Mouse (Mus musculus): ENCODE measurements around the gene Gm21294.
"Not testable (repeated sequence)": the region's sequence is repeated elsewhere in the genome, so short reads cannot be mapped to it uniquely, and the experiment has no call there.

The Gm21294 gene

GRCm38 (mm10) chrY:89052506-89052905 is at the start of gene Gm21294:
TSS of gene Gm21294 (plus strand) at chrY:89052806.
- not testable (repeated sequence) for DNase-seq

- DNase-seq: not testable (repeated sequence)
Measured at GRCm38 (mm10) chrY:89126246-89126645, 73.6 kb downstream of the Gm21294 start.
